Mouse (Mus musculus) limb, embryonic 12.5 days (tissue): Measurements from ENCODE around the gene Gata3. TPM values are rescaled to one million over a fixed set of nuclear protein-coding genes. Genes with fewer than 3 reads are reported as not detected.
A peak's percentile ranks its signal among the peaks of the same experiment; 100 is the strongest.

ENCODE experiments used
- ATAC-seq: fragments of 200-750 bp; cut with Nextera tagmentation; 2 replicates; pipeline ENCODE4 v1.8.0; 2017; ENCODE audit warnings: low read depth, moderate TSS enrichment; ENCODE audit not compliant: insufficient number of reproducible peaks, insufficient read depth, low FRiP score, low TSS enrichment
- H3K27ac ChIP-seq: fragments of 300-500 bp; sonication (generic); 2 replicates; pipeline ENCODE4 v1.5.1; 2016; ENCODE audit warnings: mild to moderate bottlenecking, moderate library complexity
- H3K27me3 ChIP-seq: fragments of 300-500 bp; sonication (generic); 2 replicates; pipeline ENCODE4 v1.6.1; 2016; ENCODE audit warnings: mild to moderate bottlenecking, moderate library complexity
- H3K36me3 ChIP-seq: fragments of 300-500 bp; sonication (generic); 2 replicates; pipeline ENCODE4 v1.6.1; 2016; ENCODE audit warnings: mild to moderate bottlenecking, moderate library complexity
- H3K4me1 ChIP-seq: fragments of 300-500 bp; sonication (generic); replicated peaks from 2 replicates; pipeline ENCODE4 v1.6.1; 2016
- H3K4me2 ChIP-seq: fragments of 300-500 bp; sonication (generic); 2 replicates; pipeline ENCODE4 v1.6.1; 2016; ENCODE audit warnings: mild to moderate bottlenecking, moderate library complexity
- H3K4me3 ChIP-seq: fragments of 300-500 bp; sonication (generic); replicated peaks from 2 replicates; pipeline ENCODE4 v1.5.1; 2016; ENCODE audit warnings: mild to moderate bottlenecking
- H3K9ac ChIP-seq: fragments of 300-500 bp; sonication (generic); replicated peaks from 2 replicates; pipeline ENCODE4 v1.6.1; 2016; ENCODE audit warnings: mild to moderate bottlenecking, moderate library complexity
- H3K9me3 ChIP-seq: fragments of 300-500 bp; sonication (generic); 2 replicates; pipeline ENCODE4 v1.6.1; 2016; ENCODE audit warnings: mild to moderate bottlenecking, moderate library complexity
- WGBS: fragments of 180-500 bp; shearing (Covaris S2); methylation state at CpG from one replicate; pipeline ENCODE4 v1.1.7; 2016; 5-methylcytosine and 5-hydroxymethylcytosine counted together
- polyA plus RNA-seq: library from polyadenylated mRNA; unstranded; fragments of >200 nt; fragmentation: Nextera tagmentation; extraction: Ambion mirVana; gene quantifications from 2 replicates; pipeline ENCODE4 v1.2.1, GENCODE M21; 2016

The Gata3 gene
- polyA plus RNA-seq, 1 experiment from 2014 or later: 4.2 TPM

DNA sequence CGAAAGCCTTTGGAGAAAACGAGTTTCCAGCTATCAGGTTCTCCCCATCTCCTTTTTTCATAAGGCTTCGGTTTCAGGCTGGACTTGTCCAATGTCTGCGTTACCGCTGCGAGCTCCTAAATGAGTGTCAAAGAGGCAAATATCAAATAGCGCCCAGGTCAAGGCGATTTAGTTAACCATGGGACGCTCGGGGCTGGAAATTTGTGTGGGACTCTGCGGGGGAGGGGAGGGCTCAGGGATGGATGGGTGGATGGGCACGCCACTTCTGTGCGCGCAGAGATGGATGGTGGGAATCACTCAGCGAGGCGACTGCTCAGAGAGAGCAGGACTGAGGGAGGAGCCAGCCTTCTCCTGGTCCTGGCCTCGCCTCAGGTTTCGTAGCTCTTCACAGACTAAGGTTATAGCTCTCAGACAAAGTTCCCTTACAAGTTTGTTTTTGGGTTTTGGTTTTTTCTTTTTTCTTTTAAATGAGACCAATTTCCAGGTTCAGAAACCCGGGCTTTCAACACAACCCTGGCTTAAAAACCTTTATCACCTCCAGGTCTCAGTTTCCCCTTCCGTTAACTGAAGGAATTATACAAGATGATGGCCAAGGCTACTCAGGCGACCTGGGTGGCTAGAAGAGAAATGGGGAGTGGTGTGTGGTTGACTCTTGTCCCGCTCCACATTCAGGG is 6.4 kb upstream of the Gata3 start:
- Histone ChIP-seq H3K9ac (no peak overlapping the region), H3K27me3 (peaks cover 89% of the 10 kb centered on the region), H3K9me3 (no peaks in the 10 kb centered on the region), H3K4me1 (0 out of 2 replicates have a peak, but pooled peaks cover 5% of the 10 kb centered on the region), H3K4me3 (peak overlapping the region; percentile 18), H3K4me2 (peak overlapping the region; percentile 34), H3K27ac (no peak overlapping the region), H3K36me3 (no peaks in the 10 kb centered on the region)
- under 1% methylated on average over 22 of the region's 22 CpGs for WGBS
- ATAC-seq: no peak

GRCm38 (mm10) chr2:9894836-9895593 is 5.2 kb upstream of the Gata3 start:
- peaks cover 7% of the 10 kb centered on the region; the same call in 1 of the 2 replicates for H3K4me1 ChIP-seq
- H3K4me2 ChIP-seq: no peak overlapping the region
- no peak overlapping the region for H3K27ac ChIP-seq
- ATAC-seq: no peak
- no peak overlapping the region for H3K9ac ChIP-seq
- H3K9me3 ChIP-seq: peaks cover 4% of the 10 kb centered on the region; the same call in 1 of the 2 replicates
- WGBS: 1% methylated on average over 19 of the region's 19 CpGs
- H3K36me3 ChIP-seq: no peaks in the 10 kb centered on the region
- peaks cover 96% of the 10 kb centered on the region for H3K27me3 ChIP-seq
- no peak overlapping the region for H3K4me3 ChIP-seq

GRCm38 (mm10) chr2:9893272-9893953 is 3.6 kb upstream of the Gata3 start:
- no peaks in the 10 kb centered on the region for H3K36me3 ChIP-seq
- peaks cover 96% of the 10 kb centered on the region for H3K27me3 ChIP-seq
- 0% methylated on average over 6 of the region's 6 CpGs for WGBS
- no peak overlapping the region for H3K9ac ChIP-seq
- no peak overlapping the region for H3K4me2 ChIP-seq
- ATAC-seq: no peak
- H3K4me3 ChIP-seq: no peak overlapping the region
- H3K9me3 ChIP-seq: peaks cover 4% of the 10 kb centered on the region; the same call in 1 of the 2 replicates
- no peak overlapping the region for H3K27ac ChIP-seq
- peaks cover 15% of the 10 kb centered on the region for H3K4me1 ChIP-seq

DNA sequence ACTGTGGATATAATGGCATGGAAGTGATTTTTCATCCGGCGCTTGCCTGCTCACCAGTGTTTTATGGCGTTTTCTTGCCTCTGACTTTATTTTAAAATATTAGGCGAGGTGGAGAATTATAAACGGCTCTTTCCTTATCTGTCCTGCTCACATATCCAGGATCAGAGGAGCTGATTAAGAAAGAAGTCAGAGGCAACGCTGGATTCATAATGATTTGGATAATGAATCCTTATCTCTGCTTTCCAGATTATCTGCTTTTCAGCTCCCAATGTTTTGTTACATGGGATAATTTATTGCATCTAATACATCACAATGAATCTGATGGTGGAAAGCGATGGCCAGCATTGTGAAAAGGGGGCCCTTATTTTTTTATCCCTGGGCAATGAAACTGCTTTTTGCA is 2.7 kb upstream of the Gata3 start:
- no peak for ATAC-seq
- 4% methylated on average over 7 of the region's 7 CpGs for WGBS
- Histone ChIP-seq H3K4me3 (no peak overlapping the region), H3K4me2 (no peak overlapping the region), H3K27me3 (peaks cover 95% of the 10 kb centered on the region), H3K4me1 (peaks cover 15% of the 10 kb centered on the region), H3K27ac (no peak overlapping the region), H3K9me3 (peaks cover 4% of the 10 kb centered on the region; the same call in 1 of the 2 replicates), H3K9ac (no peak overlapping the region), H3K36me3 (no peaks in the 10 kb centered on the region)

- H3K4me2 ChIP-seq: no peak overlapping the region
- H3K27ac ChIP-seq: no peak overlapping the region
- H3K4me1 ChIP-seq: peaks cover 11% of the 10 kb centered on the region
- H3K9ac ChIP-seq: no peak overlapping the region
- H3K36me3 ChIP-seq: no peaks in the 10 kb centered on the region
- H3K4me3 ChIP-seq: no peak overlapping the region
- WGBS: 3% methylated on average over 5 of the region's 5 CpGs
- peaks cover 95% of the 10 kb centered on the region for H3K27me3 ChIP-seq
- H3K9me3 ChIP-seq: peaks cover 4% of the 10 kb centered on the region; the same call in 1 of the 2 replicates
- ATAC-seq: no peak
Measured at GRCm38 (mm10) chr2:9890906-9891305, 1.1 kb upstream of the Gata3 start.

DNA sequence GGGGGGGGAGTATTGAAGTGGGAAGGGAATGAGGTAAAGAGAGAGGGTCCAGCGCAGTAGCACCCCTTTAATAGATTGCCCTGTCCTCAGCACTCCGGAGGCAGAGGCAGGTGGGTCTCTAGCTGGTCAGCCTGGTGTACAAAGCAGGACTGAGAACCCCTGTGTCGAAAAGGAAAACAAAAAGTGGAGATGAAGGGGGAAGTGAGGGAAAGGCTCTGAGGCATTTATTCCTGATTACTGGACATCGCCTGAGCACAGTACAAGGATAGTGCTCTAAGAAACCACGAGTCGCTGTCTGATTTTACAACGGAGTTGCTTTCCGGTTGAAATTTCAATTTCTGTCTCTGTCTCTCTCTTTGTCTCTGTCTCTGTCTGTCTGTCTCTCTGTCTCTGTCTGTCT is 417 bp upstream of the Gata3 start:
- H3K36me3 ChIP-seq: no peaks in the 10 kb centered on the region
- H3K9ac ChIP-seq: no peak overlapping the region
- no peak overlapping the region for H3K27ac ChIP-seq
- ATAC-seq: no peak
- peaks cover 9% of the 10 kb centered on the region for H3K4me1 ChIP-seq
- peaks cover 4% of the 10 kb centered on the region; the same call in 1 of the 2 replicates for H3K9me3 ChIP-seq
- WGBS: 9% methylated on average over 8 of the region's 8 CpGs
- no peak overlapping the region for H3K4me2 ChIP-seq
- peaks cover 95% of the 10 kb centered on the region for H3K27me3 ChIP-seq
- peak overlapping the region; percentile 19; the same call in 1 of the 2 replicates for H3K4me3 ChIP-seq

DNA sequence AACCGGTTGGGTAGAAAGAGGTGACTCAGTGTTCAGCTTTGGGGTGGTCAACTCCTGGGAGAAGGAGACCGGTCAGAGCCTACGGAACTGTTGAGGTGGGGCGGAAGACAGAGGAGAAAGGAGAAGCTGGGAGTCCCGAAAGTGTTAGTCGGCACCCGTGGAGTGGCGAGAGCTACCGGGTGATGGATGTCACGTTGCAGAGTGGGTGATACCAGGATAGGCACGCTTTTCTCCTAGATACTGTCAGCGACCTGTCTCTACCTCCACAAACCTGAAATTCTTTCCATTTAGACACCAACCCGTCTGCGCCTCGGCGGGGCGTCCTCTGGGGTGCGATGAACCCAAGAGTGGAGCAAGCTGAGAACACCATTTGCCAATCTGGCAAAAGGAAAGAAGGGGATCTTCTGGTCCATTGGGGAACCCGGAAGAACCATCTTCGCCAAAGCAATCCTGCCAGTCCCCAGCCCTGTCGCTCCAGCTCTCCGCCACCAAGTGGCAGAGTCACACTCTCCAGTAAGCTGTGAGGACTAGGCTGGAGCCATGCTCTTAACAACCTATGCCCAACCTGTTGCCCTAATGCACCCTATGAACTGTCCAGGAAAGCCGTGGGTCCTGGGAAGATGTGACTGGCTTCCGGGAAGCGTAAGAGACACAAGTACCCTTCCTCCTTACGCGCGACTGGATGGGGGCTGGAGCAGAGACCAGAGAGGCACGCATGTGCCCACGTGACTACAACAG is 752 bp downstream of the Gata3 start, which contains the start of gene 9230102O04Rik:
9230102O04Rik (minus strand) TSS at position 628 of the 738 bp plus-strand sequence.
- no peak within 1 kb of the TSS for H3K27ac ChIP-seq
- H3K4me2 ChIP-seq: peak within 1 kb of the TSS; percentile 39
- H3K4me3 ChIP-seq: peak within 1 kb of the TSS; percentile 19
- peaks cover 4% of the 10 kb centered on the region; the same call in 1 of the 2 replicates for H3K9me3 ChIP-seq
- WGBS: under 1% methylated on average over 30 of the region's 30 CpGs
- peaks cover 95% of the 10 kb centered on the region for H3K27me3 ChIP-seq
- H3K36me3 ChIP-seq: no peaks in the 10 kb centered on the region
- no peak for ATAC-seq
- H3K9ac ChIP-seq: no peak within 1 kb of the TSS
- H3K4me1 ChIP-seq: peaks cover 11% of the 10 kb centered on the region

DNA sequence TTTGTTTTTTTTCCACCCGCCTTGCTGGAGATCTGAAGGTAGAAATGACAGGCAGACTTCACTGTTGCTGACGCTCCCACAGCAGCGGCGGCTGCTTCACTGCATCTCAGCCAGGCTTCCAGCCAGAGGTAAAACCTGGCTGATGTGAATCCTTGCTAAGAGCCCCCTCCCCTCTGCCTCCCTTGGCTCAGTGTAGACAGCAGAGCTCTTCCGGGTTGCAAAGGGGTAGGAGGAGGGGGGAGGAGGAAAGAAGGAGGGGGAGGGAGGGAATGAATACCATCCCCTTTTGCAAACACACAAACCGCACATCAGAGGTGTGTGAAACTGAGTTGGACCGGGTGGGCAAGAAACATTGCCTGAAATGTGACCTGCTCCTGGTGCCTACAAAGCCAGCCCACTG is 2.2 kb downstream of the Gata3 start:
- H3K36me3 ChIP-seq: no peaks in the 10 kb centered on the region
- WGBS: 0% methylated on average over 7 of the region's 7 CpGs
- H3K4me1 ChIP-seq: peaks cover 26% of the 10 kb centered on the region
- no peak for ATAC-seq
- H3K4me2 ChIP-seq: no peak overlapping the region
- peaks cover 4% of the 10 kb centered on the region; the same call in 1 of the 2 replicates for H3K9me3 ChIP-seq
- no peak overlapping the region for H3K9ac ChIP-seq
- no peak overlapping the region for H3K27ac ChIP-seq
- peaks cover 95% of the 10 kb centered on the region for H3K27me3 ChIP-seq
- H3K4me3 ChIP-seq: no peak overlapping the region

- no peaks in the 10 kb centered on the region for H3K36me3 ChIP-seq
- H3K4me3 ChIP-seq: no peak overlapping the region
- H3K4me1 ChIP-seq: peaks cover 32% of the 10 kb centered on the region
- peaks cover 95% of the 10 kb centered on the region for H3K27me3 ChIP-seq
- WGBS: 3% methylated on average over 7 of the region's 7 CpGs
- no peak overlapping the region for H3K4me2 ChIP-seq
- H3K9me3 ChIP-seq: peaks cover 4% of the 10 kb centered on the region; the same call in 1 of the 2 replicates
- H3K27ac ChIP-seq: no peak overlapping the region
- H3K9ac ChIP-seq: no peak overlapping the region
- ATAC-seq: no peak
Measured at GRCm38 (mm10) chr2:9886921-9887610, 2.8 kb downstream of the Gata3 start.

GRCm38 (mm10) chr2:9886031-9886430 is 3.8 kb downstream of the Gata3 start:
- Histone ChIP-seq H3K36me3 (no peaks in the 10 kb centered on the region), H3K27me3 (peaks cover 99% of the 10 kb centered on the region), H3K4me3 (no peak overlapping the region), H3K27ac (no peak overlapping the region), H3K9me3 (peaks cover 4% of the 10 kb centered on the region; the same call in 1 of the 2 replicates), H3K9ac (no peak overlapping the region), H3K4me2 (no peak overlapping the region), H3K4me1 (peaks cover 42% of the 10 kb centered on the region)
- 14% methylated on average over 3 of the region's 3 CpGs for WGBS
- no peak for ATAC-seq
